Mouse (Mus musculus) urinary bladder, adult 2 months (tissue): ENCODE data around the gene Mgmt. TPM values are rescaled to one million over a fixed set of nuclear protein-coding genes. Genes with fewer than 3 reads are reported as not detected.

ENCODE experiments used
- DNase-seq: peaks from one replicate; pipeline ENCODE4 v3.0.0; 2022; ENCODE audit warnings: low spot score
- polyA plus RNA-seq: library from polyadenylated mRNA; depleted of rRNA; stranded (reverse); fragments of >200 nt; gene quantifications from 2 replicates; pipeline ENCODE4 v1.2.3, GENCODE M21; 2012

Mgmt gene
- polyA plus RNA-seq, 1 experiment = 3.4 TPM

DNA sequence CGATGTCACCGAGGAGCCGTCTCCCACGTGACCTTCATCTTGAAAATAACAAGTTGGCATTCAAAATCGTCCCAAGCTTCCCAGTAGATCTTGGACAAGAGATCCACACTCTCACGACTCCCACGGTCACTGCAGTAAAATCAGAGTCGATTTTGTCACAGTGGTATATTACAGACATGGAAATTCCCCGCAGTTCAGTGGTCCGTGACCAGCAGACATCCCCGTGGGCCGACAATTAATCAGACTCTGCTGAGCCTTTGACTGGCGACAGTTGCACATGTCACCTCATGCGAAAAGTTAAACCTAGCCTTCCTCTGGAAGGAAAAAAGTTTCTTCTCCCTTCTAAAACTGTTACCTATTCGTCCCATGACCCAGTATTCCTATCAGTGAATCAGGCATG is 106.8 kb downstream of the Mgmt start:
- DNase-seq = no peak

DNA sequence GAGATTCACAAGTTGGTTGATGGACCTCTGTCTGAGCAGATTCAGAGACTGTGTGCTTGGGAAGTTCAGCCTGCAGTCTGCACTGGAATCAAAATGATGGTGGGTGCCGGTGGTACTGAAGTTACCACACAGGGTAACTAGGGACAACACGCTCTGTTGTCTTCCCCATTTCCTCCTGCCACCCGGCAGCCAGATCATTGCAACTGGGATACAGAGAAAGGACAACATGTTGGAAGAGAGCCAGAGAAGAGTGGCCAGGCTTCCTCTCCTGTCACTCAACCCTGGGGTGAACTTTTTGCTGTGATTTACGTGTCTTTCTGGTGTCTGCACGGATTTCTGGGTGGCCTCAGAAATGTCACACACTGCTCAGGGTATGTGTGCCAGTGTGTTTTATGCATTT is 107.4 kb downstream of the Mgmt start:
- DNase-seq = no peak

DNA sequence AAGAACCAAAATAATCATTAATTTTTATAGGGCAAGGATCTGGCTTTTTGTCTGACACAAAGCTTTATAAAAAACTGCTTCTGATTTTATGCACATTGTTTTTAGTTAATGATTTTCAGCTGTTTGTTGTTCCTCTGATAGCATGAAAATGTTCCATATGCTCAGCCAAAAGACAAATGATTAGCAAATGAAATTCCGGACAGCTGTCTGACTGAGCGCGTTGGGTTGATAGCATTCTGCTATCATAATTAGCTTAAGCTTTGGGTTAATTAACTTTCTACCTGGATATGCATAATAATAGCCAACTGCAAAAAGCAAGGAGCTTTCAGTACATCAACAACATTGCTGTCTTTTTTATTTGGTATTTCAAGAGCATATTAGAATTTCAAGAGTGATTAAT is 108.0 kb downstream of the Mgmt start:
- no peak for DNase-seq

DNA sequence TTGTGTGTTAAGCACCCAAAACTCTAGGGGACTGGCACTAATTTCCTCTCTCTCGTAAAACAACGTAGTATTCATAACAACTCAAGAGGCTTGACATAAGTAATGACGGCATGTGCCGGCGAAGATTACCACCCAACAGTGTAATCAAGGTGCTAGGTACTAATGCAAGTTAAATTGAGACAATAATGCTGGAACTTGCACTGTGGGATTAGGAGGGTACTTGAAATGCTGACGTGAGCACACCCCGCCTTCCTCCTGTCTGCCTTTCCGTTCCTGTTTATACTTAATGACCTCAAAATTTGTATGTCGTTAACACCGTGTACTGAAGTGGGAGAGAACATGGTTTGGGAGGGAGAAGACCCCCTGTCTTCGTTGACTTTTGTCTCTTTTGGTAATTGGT is 110.9 kb downstream of the Mgmt start:
- no peak for DNase-seq

DNA sequence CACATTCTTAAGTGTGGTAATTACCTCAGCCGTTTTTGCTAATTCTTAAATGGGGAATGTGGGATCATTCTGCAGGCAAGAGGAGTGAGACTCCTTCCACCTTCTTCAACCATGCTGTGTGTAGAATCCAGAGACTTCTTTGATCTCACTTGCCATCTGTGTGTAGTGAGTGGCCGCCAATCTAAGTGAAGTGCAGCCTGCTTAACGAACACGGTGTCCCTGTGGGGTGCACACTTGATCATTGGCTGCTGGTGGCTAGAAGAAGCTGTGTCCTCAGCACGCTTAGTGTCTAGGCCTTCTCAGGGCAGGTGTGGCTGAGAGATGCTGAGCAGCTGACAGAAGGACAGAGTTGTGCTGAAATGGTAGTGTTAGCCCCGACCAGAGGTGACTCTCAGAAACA is 113.9 kb downstream of the Mgmt start:
- no peak for DNase-seq

DNA sequence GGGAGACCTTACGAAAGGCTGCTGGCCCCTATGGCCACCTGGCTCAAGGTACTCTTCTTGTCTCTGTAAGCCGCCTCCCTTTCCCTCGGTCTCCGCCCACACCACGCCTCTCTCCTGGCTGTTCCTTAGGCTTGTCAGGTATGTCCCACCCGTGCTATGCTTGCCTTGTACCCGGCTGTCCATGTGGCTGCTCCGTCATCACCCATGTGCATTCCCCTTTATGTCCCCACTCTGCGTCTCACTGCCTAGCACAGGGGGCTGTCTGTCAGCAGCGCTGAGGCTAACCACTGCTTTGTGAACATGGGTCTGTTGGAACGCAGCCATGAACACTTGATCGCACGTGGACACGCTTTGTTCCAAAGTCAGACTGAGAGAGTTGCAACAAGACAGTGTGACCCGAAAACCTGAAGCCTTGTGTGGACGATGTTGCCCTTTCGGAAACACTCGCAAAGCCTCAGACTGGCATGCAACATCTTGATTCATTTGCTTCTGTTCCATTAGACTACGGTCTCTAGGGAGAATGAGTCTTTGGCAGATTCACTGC is 115.4 kb downstream of the Mgmt start:
- no peak for DNase-seq

DNA sequence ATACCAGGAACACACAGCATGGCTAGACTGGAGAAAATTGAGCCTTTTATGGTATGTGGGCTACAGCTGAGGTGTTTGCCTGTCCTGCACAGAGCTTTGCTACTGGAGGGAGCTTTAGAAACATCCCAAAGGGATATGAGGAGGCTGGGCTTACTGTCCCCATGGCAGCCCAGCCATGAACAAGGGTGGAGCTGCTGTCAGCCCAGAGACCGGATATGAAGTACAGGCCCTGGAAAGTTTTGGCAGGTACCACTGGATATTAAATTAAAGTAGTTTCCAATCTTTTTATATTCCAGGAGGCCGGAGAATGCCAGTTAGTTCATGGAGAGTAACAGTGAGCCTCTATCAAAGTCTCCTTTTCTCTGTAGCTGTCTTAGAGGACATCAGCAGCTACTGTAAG is 116.0 kb downstream of the Mgmt start:
- DNase-seq = no peak

DNA sequence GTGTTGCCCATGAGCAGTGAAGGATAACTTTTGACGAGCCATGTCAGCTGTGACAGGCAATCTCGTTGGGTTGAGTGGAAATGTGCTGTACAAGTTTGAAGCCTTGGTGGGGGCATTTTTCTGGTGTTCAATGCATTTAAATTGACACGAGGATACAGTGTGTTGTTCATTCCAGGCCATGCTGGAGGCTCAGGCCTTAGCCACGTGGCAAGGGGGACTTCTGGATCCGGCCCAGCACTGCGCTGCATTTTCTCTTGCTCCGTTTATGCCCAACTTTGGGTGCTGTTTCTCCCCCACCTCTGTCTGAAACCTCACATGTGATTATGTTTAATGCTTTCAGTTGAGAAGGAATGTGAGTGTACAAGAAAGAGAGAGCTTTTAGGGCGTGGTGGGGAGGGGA is 118.3 kb downstream of the Mgmt start:
- no peak for DNase-seq

DNA sequence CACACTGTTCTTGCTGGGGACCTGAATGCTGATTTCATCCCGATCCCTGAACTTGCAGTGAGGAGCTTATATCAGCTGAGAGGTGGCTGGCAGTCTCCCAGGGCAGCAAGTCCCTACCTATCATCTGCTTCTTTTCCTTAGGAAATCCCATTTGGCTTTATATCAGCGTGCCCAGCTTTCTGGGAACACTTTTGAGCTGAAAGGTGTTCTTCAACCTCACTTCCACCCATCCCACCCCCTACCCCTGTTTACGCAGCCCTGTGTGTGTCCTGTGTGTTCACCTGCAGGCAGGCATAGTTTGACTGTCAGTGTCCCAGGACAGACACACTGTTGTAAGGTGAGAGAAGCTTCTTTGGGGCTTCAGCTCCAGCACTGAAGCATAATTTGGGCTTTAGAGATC is 119.0 kb downstream of the Mgmt start:
- DNase-seq = no peak

DNA sequence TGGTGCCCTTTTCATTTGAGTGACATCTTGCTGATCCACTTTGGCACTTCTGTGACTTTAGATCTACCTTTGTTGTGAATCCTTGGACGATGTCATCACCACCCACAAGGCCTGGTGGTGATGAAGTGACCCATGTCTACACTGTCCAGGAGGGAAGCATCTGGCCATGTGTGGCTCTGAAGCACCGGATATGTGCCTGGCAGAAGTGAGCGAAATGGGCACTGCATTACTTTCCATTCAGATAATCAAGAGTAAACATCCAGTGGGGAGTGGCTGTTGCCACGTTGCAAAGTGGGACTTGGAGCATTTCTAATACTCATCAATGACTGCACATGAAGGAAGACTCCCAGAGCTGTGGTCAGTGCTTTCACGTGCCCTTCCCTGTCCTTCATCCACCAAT is 124.2 kb downstream of the Mgmt start:
- DNase-seq = no peak

DNA sequence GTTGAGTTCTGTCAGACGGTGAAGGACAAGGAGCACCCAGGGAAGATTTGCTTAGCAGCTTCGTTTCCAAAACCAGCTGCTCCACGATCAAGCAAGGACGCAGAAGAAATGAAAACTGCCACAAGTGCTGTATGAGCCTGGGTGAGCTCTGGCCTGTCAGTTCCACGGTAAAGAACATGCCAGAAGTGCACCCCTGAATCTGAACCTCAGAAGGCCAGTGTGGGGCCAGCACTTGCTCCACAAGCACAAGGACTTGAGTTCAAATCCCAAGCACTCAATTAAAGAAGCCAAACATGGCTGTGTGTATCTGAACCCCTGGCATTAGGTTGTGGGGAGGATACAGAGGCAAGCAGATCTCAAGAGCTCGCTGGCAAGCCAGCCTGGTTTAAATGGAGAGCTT is 125.8 kb downstream of the Mgmt start:
- no peak for DNase-seq

DNA sequence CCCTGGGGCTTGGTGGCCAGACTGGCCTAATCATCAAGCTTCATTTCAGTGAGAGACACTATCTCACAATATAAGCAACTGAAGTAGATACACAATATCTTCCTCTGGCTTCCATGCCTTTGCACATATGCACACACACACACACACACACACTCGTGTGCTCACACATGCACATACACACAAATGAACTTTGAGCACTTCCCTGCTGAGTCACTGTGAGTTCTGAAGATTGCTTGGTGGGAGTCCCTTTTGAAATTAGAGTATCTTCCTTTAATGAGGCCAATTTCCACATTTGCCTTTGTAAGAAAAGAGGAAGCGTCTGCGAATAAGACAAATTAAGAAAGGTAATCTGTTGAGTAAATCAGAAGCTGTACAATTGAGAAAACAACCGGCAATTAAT is 136.4 kb downstream of the Mgmt start:
- DNase-seq = no peak

DNA sequence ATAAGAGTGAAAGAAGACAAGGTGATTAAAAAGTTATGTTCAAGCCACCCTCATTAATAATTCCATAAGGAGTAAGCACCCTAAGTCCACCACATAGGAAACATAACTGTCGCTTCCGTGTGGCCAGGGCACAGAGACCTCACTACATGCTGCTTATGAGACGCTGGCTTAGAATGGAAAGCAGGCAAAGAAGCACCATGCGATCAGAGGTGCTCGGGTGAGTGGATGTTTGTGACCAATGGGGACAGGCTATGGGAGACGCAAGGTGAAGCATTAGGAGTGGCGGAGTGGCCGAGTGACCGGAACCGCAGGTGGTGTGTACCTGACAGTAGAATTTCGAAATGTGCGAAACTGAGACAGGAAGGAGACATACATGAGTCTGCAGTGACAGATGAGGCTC is 138.8 kb downstream of the Mgmt start:
- no peak for DNase-seq

DNA sequence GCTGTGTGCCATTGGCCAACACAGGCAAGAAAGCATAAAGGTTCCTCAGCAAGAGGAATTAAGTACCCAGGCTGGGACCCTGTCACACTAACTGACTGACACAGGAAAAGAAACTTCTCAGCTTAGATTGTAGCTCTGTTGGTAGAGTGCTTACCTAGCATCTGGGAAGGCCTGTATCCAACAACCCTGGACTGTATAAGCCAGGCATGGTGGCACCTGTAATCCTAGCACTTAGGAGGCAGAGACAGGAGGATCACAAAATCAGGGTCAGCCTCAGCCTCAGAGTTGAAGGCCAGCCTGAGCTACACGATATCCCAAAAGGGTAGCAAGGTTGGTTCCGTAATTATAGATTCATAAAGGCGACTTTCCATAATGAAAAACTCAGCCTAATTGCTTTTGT is 140.6 kb downstream of the Mgmt start:
- DNase-seq = no peak

DNA sequence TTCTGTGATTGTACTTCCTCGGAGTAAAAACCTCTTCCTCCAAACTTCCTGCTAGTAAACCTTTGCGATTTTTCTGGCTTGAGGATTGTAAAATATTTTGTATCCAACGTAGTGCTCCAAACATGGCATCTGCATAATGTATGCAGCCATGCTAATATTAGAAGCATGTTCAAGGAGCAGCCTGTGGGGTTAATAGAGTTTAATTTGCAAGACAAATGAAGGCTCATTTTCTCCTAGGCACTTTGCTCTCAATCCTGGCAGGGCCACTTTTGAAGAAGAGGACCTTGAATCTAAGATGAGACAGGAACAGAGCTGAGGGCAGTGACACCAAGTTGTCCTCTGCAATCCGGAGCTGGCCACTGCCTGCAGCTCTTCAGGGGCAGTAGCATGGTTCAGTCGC is 141.5 kb downstream of the Mgmt start:
- no peak for DNase-seq

DNA sequence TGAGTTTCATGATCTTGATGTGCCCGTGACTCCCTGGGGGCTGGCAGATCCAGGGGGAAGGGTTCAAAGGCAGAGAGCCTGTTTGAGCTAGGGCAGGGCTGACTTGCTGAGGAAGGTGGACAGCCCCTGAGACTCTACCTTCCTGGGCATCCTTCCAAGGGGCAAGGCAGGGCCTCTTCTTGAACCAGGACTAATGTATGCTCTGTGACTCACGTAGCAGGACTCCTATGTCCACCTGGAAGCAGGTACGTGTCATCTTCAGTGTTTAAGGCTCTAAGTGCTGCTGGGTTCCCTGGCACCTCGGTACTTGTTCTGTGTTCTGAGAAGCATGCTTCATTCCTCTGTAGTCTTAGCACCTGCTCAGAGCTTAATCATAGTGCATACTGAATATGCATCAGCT is 143.1 kb downstream of the Mgmt start:
- no peak for DNase-seq

DNA sequence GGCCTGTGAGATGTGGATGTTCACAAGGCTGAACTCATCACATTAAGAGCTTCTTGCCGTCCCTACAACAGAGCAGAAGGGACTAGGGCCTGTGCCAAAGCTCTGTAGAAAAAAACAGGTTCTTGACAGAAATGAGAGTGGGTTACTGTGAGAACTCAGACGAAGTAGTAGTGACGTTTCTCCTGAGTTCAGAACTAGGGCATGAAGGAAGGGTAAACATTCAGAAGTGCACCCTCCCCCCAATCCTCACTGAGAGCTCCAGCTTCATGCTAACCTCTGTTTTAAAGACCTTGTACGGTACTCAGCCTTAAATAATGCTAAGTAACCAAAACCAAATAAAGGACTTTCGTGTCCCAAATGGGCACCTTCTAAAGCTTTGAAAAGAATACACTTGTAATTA is 143.5 kb downstream of the Mgmt start:
- no peak for DNase-seq

DNA sequence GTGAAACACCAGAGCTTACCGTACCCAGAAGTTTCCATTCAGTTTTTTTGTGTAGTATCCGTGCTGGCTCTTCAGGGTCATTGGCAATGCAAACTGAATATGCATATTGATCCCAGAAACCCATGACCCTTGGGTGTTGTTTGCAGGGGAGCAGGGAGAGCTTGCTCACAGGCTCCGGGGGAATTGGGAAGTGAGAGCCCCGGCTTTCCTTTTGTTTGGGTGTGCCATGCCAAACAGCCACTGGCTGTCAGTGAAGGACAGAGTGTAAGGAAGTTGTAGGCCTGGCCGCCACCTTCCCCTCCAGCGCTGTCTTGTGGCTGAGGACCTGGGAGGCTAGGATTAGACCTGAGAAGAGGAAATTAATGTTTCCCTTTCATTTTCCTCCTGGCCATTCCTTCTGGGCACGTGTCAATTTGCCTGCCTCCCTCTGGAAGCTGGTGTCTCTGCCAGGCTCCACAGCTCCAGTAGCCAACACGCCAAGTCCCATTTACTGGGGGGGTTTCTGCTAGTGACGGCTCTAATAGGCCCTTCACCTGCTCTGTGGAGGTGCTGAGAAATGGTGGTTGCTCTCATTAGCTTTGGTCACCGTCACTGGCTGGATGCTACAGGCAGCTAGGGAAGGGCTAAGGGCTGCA is 144.0 kb downstream of the Mgmt start:
- no peak for DNase-seq

DNA sequence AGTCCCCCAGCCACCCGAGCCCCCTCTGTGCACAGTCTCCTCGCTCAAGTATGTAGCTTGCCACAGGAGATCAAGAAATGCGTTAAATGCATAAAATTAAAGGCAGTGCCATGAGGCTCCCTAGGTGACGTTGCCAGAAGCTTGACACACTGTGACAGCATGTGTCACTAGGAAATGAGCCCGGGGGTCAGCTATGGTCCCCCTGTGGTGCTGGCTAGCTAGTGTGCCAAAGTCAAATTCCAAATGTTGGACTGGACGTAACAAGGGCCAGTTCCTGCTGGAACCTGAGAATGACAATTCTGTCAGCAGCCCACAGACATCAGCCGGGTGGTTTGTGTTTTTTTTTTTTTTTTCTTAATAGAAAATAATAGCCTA is 144.5 kb downstream of the Mgmt start:
- DNase-seq = no peak

DNA sequence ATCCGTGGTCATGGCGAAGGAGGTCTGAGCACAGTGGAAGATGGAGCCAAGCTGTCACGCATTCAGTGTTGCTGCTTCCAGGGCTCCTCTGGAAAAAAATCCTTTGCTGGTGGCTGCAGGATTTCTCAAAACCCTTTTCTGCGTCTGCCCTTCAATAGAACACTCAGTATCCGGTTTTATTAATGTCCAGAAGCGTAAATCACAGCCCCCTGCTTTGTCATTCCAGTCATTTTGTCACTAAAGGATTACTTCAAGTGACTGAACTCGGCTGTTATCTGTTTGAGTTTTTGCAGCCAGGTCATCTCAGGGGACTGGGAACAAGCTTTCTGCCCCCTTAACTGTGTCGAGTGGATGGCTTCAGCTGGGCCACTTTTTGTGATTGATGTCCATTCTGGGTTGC is 146.2 kb downstream of the Mgmt start:
- no peak for DNase-seq

DNA sequence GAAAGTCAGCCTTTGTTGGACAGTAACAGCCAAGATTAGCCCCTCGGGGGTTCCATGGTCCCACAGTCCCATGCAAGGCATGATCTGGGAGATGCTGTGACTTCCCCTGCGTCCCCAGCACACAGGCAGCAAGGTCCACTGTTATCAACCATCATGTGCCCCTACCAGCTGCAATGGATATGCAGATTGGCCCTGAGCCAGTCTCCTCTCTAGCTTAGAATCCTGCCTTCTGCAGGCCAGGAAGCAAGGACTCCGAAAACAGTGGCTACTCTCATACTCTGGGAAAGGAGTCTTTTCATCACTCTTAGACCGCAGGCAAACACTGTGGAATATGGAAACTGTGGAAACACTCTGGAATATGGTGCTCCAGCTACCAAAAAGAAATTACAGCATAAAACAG is 152.5 kb downstream of the Mgmt start:
- no peak for DNase-seq

DNA sequence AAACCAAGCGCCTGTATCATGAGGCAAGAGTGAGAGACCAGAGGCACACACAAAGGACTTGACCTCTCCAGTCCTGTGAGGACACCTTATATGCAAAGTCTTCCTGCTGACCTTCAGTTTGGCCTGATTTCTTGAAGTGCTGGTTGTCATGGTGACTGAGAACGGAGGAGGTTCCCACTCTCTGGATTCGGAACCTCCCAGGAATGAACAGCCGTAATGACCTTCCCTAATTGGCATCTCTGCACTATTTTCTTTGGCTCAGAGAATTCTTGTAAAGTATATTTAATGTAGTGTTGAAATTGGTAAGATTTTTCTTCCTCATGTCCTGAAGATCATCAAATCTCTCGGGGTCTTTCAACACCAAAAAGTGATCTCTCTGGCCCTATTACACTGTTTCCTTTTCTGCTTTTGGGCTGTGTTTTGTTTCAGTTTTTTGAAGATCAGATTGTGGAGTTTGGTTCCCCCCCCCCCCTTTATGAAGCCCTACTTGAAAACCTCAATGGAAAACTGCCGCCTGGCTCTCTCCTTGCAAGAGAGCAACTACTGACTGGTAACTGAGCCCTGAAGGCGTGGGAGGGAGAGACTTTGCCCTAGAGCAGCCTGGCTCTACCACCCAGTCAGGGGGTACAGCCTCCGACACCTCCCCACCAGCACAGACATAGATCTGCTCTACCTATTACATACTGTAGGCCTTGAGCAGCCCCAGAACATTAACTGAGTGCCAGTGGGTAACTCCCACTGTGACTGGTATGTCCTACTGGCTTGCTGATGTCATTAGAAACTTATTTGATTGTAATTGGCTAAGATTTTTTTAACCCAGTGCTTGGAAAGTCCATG is 153.9 kb downstream of the Mgmt start:
- no peak for DNase-seq

DNA sequence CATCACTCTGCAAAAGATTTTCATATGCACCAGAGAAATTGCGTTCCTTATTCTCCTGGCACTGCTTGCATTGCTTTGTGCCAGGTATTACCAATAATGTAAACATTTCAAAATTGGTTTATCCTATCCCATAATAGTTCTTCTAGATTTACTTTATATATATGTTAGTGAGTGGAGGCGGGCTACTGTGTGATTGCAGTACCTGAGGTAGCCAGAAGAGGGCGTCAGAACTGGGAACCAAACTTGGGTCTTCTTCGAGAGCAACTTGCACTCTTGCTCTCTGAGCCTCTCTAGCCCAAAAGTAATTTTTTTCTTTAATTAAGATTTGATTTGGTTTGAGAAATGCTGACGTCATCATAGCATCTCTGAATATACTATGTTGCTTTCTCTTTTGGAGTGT is 159.9 kb downstream of the Mgmt start:
- no peak for DNase-seq

DNA sequence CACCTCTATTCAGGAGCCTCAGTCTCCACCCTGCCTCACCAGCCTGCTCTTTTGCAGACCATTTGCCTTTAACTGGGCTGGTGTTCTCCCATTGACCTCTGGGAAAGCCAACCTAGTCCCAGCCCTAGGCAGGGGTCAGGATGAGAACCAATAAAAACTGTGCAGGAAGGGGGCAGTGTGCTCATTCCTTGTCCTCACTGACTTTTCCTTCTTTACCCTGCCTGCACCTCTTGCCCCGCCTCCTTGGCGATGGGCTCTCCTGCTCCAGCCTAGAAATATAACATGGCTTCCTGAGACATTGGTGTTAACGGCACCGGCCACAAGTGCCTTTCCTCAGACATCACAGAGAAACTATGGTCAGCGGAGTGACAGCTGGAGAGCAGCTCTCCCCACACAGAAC is 161.7 kb downstream of the Mgmt start:
- DNase-seq = no peak
